Mouse (Mus musculus) small intestine, adult 2 months (tissue): Measurements from ENCODE around the gene Hspd1. TPM values are rescaled to one million over a fixed set of nuclear protein-coding genes. Genes with fewer than 3 reads are reported as not detected.
"Not testable (repeated sequence)": the region's sequence is repeated elsewhere in the genome, so short reads cannot be mapped to it uniquely, and the experiment has no call there.

ENCODE experiments used
- H3K27ac ChIP-seq: fragments of 200-500 bp; 2 replicates; pipeline ENCODE4 v1.5.1; 2012; ENCODE audit warnings: low read depth, low read length, control low read depth, inconsistent platforms; ENCODE audit not compliant: insufficient read depth
- H3K27me3 ChIP-seq: fragments of 200-500 bp; 2 replicates; pipeline ENCODE4 v1.6.1; 2012; ENCODE audit warnings: mild to moderate bottlenecking, moderate library complexity, low read length, inconsistent platforms; ENCODE audit not compliant: control insufficient read depth, insufficient read depth
- H3K36me3 ChIP-seq: fragments of 200-500 bp; 2 replicates; pipeline ENCODE4 v1.6.1; 2012; ENCODE audit warnings: mild to moderate bottlenecking, low read length, control low read depth, inconsistent platforms; ENCODE audit not compliant: control insufficient read depth, insufficient read depth
- H3K4me1 ChIP-seq: fragments of 200-500 bp; 2 replicates; pipeline ENCODE4 v1.6.1; 2012; ENCODE audit warnings: low read length, inconsistent platforms, mixed read lengths; ENCODE audit not compliant: control insufficient read depth, insufficient read depth, insufficient read length
- H3K4me3 ChIP-seq: fragments of 200-500 bp; 2 replicates; pipeline ENCODE4 v1.5.1; 2012; ENCODE audit warnings: low read depth, mild to moderate bottlenecking, control low read depth, inconsistent platforms, low read length, moderate library complexity
- CTCF ChIP-seq: fragments of 200-500 bp; IDR thresholded peaks from 2 replicates; pipeline ENCODE4 v1.5.1; 2012; ENCODE audit warnings: low read depth, mild to moderate bottlenecking, control low read depth, inconsistent platforms, low read length, moderate library complexity, mixed read lengths; ENCODE audit not compliant: insufficient replicate concordance, insufficient read length; ENCODE audit errors: extremely low read depth
- POLR2A ChIP-seq: fragments of 200-500 bp; IDR thresholded peaks from 2 replicates; pipeline ENCODE4 v1.6.1; 2012; ENCODE audit warnings: low read depth, mild to moderate bottlenecking, control low read depth, inconsistent platforms, low read length, moderate library complexity
- WGBS: fragments of 180-500 bp; shearing (Covaris S2); methylation state at CpG from one replicate; pipeline ENCODE4 v1.1.7; 2018; 5-methylcytosine and 5-hydroxymethylcytosine counted together
- polyA plus RNA-seq: library from polyadenylated mRNA; depleted of rRNA; stranded (reverse); fragments of >200 nt; gene quantifications from 2 replicates; pipeline ENCODE4 v1.2.3, GENCODE M21; 2012

The Hspd1 gene
- polyA plus RNA-seq, 1 experiment: 6.1 TPM

GRCm38 (mm10) chr1:55074757-55075156 is 13.3 kb downstream of the Hspd1 start:
- Histone ChIP-seq H3K36me3 (peaks cover 39% of the 10 kb centered on the region), H3K4me3 (no peak overlapping the region), H3K27ac (no peak overlapping the region), H3K27me3 (no peaks in the 10 kb centered on the region), H3K4me1 (no peaks in the 10 kb centered on the region)
- TF ChIP-seq CTCF: no peak
- TF ChIP-seq POLR2A: no peak
- WGBS: 47% methylated on average over 2 of the region's 2 CpGs

DNA sequence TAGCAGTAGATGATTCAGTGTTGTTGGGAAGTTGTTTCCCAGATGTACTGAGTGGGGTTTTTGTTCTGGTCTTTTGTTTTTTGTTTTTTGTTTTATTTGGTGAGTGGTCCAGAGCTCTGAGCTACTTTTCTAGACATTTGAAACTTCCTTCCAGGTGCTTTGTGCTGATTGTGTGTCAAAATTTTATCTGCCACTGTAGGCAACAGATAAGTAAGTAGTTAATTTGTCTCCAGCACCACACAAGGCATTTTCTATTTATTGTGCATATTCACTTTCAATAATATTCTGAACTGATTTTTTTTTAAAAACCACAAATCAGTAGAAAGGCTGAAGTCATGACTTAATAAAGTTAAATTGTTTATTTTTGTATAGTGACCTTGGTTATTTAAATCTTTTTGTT is 15.7 kb downstream of the Hspd1 start:
- not testable (repeated sequence) for H3K27me3 ChIP-seq, H3K27ac ChIP-seq, H3K4me1 ChIP-seq, H3K4me3 ChIP-seq
- H3K36me3 ChIP-seq: peaks cover 43% of the 10 kb centered on the region

- H3K4me1 ChIP-seq: no peaks in the 10 kb centered on the region; the same call in 1 of the 2 replicates
- no peak overlapping the region for H3K27ac ChIP-seq
- TF ChIP-seq CTCF (no peak), POLR2A (no peak)
- H3K36me3 ChIP-seq: peaks cover 38% of the 10 kb centered on the region
- WGBS: 89% methylated on average over 4 of the region's 4 CpGs
- H3K4me3 ChIP-seq: no peak overlapping the region
- no peaks in the 10 kb centered on the region for H3K27me3 ChIP-seq
Measured at GRCm38 (mm10) chr1:55061772-55062171, 26.3 kb downstream of the Hspd1 start.

GRCm38 (mm10) chr1:55061099-55061498 is 26.9 kb downstream of the Hspd1 start:
- H3K4me3 ChIP-seq: no peak overlapping the region
- H3K36me3 ChIP-seq: peaks cover 33% of the 10 kb centered on the region
- no peaks in the 10 kb centered on the region for H3K27me3 ChIP-seq
- TF ChIP-seq POLR2A (no peak), CTCF (no peak)
- H3K4me1 ChIP-seq: no peaks in the 10 kb centered on the region; the same call in 1 of the 2 replicates
- WGBS: 89% methylated on average over 5 of the region's 5 CpGs
- H3K27ac ChIP-seq: no peak overlapping the region

DNA sequence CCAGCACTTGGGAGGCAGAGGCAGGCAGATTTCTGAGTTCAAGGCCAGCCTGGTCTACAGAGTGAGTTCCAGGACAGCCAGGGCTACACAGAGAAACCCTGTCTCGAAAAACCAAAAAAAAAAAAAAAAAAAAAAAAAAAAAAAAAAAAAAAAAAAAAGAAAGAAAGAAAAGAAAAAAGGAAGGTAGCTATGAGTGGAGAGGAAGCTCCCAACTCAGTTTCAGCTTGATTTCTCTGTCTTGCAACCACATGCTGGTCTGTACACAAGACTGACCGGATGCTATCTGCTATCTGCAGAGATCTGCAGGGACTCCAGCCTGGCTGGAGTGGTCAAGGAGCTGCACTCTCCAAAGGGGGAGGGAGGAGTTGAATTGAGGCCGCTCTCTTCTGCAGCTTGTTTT is 29.7 kb downstream of the Hspd1 start:
- H3K27me3 ChIP-seq, H3K4me1 ChIP-seq, H3K4me3 ChIP-seq, H3K27ac ChIP-seq: not testable (repeated sequence)
- peaks cover 17% of the 10 kb centered on the region for H3K36me3 ChIP-seq
- 74% methylated on average over 3 of the region's 3 CpGs for WGBS

DNA sequence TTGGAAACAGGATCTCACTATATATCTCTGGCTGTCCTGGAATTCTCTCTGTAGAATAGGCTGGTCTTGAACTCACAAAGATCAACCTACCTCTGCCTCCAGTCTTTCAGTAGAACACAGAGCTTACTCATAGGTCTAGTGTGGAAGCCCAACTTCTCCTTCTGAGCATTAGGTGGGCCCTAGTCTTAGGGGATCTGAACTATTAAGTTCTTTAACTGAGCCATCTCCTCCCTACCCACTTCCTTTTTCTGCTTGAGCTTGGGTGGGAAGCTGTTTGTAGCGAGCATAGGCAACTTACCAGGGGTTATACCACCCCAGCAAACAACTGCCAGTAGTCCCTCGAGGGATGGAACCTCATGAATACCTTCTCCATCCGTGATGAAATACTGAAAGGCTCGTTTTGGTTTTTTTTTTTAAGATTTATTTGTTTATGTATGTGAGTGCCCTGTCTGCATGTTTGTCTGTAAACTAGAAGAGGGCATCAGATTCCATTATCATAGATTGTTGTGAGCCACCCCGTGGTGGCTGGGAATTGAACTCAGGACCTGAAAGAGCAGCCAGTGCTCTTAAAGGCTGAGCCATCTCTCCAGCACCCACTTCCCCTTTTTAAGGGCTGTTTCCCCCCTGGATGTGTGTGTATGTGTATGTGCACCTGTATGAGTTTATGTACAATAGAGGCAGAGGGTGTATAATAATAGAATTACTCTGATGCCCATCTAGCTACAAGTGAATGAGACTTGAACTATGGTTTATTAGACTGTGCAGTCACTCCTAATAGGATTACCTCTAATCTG is 32.5 kb downstream of the Hspd1 start:
- no peak for TF ChIP-seq CTCF
- TF ChIP-seq POLR2A: no peak

GRCm38 (mm10) chr1:55053596-55053995 is 34.4 kb downstream of the Hspd1 start:
- Histone ChIP-seq H3K4me3 (no peak overlapping the region), H3K36me3 (peaks cover 4% of the 10 kb centered on the region; the same call in 1 of the 2 replicates), H3K27ac (peak overlapping the region; percentile 95; the same call in 1 of the 2 replicates), H3K4me1 (peaks cover 5% of the 10 kb centered on the region; the same call in 1 of the 2 replicates), H3K27me3 (no peaks in the 10 kb centered on the region)
- WGBS: 45% methylated on average over 4 of the region's 4 CpGs
- no peak for TF ChIP-seq POLR2A
- TF ChIP-seq CTCF: no peak

More for the DNA sequence above, 32.5 kb downstream of the Hspd1 start:
- Histone ChIP-seq H3K4me3 (no peak overlapping the region), H3K27ac (no peak overlapping the region), H3K27me3 (no peaks in the 10 kb centered on the region), H3K4me1 (peaks cover 5% of the 10 kb centered on the region; the same call in 1 of the 2 replicates), H3K36me3 (peaks cover 6% of the 10 kb centered on the region)
- 77% methylated on average over 5 of the region's 5 CpGs for WGBS

GRCm38 (mm10) chr1:55053005-55053404 is 35.0 kb downstream of the Hspd1 start:
- H3K4me3 ChIP-seq: peak overlapping the region; percentile 89
- H3K27me3 ChIP-seq: no peaks in the 10 kb centered on the region
- TF ChIP-seq CTCF (no peak), POLR2A (no peak)
- H3K27ac ChIP-seq: peak overlapping the region; percentile 95
- WGBS: under 1% methylated on average over 41 of the region's 42 CpGs
- peaks cover 4% of the 10 kb centered on the region; the same call in 1 of the 2 replicates for H3K36me3 ChIP-seq
- peaks cover 5% of the 10 kb centered on the region; the same call in 1 of the 2 replicates for H3K4me1 ChIP-seq
